Mouse (Mus musculus) kidney, postnatal 0 days (tissue): ENCODE measurements around the gene Casp3. TPM values are rescaled to one million over a fixed set of nuclear protein-coding genes. Genes with fewer than 3 reads are reported as not detected.

Source experiments
- ATAC-seq: fragments of 200-750 bp; cut with Nextera tagmentation; replicated peaks from 2 replicates; pipeline ENCODE4 v1.8.0; 2017; ENCODE audit warnings: low read depth, moderate number of reproducible peaks, moderate TSS enrichment, moderate library complexity; ENCODE audit not compliant: low FRiP score
- DNase-seq: peaks from one replicate; pipeline ENCODE4 v3.0.0-alpha.2; 2016; ENCODE audit warnings: low spot score
- H3K27ac ChIP-seq: fragments of 300-500 bp; sonication (generic); 2 replicates; pipeline ENCODE4 v1.5.1; 2014; ENCODE audit warnings: mild to moderate bottlenecking
- H3K27me3 ChIP-seq: fragments of 300-500 bp; sonication (generic); 2 replicates; pipeline ENCODE4 v1.6.1; 2014; ENCODE audit warnings: low read length, mixed read lengths; ENCODE audit not compliant: insufficient read depth
- H3K36me3 ChIP-seq: fragments of 300-500 bp; sonication (generic); 2 replicates; pipeline ENCODE4 v1.6.1; 2014; ENCODE audit warnings: low read length, mixed read lengths; ENCODE audit not compliant: insufficient read depth
- H3K4me1 ChIP-seq: fragments of 300-500 bp; sonication (generic); replicated peaks from 2 replicates; pipeline ENCODE4 v1.6.1; 2014; ENCODE audit warnings: antibody characterized with exemption, low read length, mixed read lengths; ENCODE audit not compliant: insufficient read depth
- H3K4me2 ChIP-seq: fragments of 300-500 bp; sonication (generic); 2 replicates; pipeline ENCODE4 v1.6.1; 2014; ENCODE audit warnings: mild to moderate bottlenecking, low read length, moderate library complexity, mixed read lengths
- H3K4me3 ChIP-seq: fragments of 300-500 bp; sonication (generic); replicated peaks from 2 replicates; pipeline ENCODE4 v1.5.1; 2014; ENCODE audit warnings: low read depth, low read length
- H3K9ac ChIP-seq: fragments of 300-500 bp; sonication (generic); 2 replicates; pipeline ENCODE4 v1.6.1; 2014; ENCODE audit warnings: low read depth, low read length
- H3K9me3 ChIP-seq: fragments of 300-500 bp; sonication (generic); replicated peaks from 2 replicates; pipeline ENCODE4 v1.6.1; 2016; ENCODE audit warnings: low read length, inconsistent platforms, mixed read lengths
- CTCF ChIP-seq: IDR thresholded peaks from 2 replicates; pipeline ENCODE4 v1.5.1; 2016; ENCODE audit warnings: antibody characterized with exemption, low read depth, mild to moderate bottlenecking, moderate library complexity
- WGBS: fragments of 180-500 bp; shearing (Covaris S2); extraction: QIAGEN DNeasy Blood & Tissue Kit; methylation state at CpG from one replicate; pipeline ENCODE4 v1.1.7; 2014; 5-methylcytosine and 5-hydroxymethylcytosine counted together
- polyA plus RNA-seq: library from polyadenylated mRNA; unstranded; fragments of >200 nt; fragmentation: Nextera tagmentation; extraction: Ambion mirVana; gene quantifications from 2 replicates; pipeline ENCODE4 v1.2.1, GENCODE M21; 2015

The Casp3 gene
- polyA plus RNA-seq, 1 experiment from 2014 or later: 53.5 TPM

DNA sequence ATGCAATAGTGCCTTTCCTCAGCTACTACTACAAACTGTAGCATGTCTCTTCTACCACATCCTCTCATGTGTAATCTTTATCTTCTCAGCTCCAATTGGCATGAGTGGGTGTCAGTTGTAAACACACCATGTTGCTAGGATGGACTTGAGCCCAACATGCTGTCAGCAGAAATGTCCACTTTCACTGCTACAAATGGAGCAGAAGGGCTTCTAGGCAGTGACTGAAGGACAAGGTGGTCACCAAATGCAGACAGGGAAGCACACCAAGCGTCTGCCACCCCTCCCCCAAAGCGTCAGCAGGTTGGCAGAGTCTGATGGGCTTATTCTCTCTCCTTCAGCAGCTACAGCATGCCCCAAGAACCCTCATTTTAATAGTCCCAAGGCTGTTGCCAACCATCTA lies 23.3 kb upstream of the Casp3 start:
- H3K36me3 ChIP-seq: no peaks in the 10 kb centered on the region
- no peak for ATAC-seq
- DNase-seq: no peak
- no peaks in the 10 kb centered on the region for H3K4me1 ChIP-seq
- H3K27me3 ChIP-seq: no peaks in the 10 kb centered on the region
- H3K9ac ChIP-seq: no peak overlapping the region
- WGBS: 80% methylated on average over 2 of the region's 2 CpGs
- TF ChIP-seq CTCF: no peak
- no peak overlapping the region for H3K27ac ChIP-seq
- no peak overlapping the region for H3K4me2 ChIP-seq
- H3K9me3 ChIP-seq: no peaks in the 10 kb centered on the region
- H3K4me3 ChIP-seq: no peak overlapping the region

DNA sequence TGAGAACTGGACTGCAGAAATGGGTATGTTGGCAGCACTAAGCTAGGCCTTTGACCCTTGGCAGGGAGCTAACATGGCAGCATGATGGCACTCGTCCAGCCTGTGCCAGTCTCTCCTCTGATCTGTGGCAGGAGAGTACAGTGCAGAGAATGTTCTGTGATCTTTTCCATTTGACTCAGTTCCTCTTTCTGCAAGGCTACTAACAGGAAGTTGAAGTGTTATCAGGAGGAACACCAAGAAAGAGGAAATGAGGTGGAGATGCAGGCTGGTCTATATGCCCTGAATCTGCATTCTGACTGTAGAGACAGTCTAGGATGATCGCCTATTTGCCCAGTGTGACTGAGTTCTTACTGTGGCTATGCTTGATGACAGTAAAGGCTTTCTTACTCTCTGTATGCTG lies 21.5 kb upstream of the Casp3 start:
- Histone ChIP-seq H3K27ac (no peak overlapping the region), H3K9ac (no peak overlapping the region), H3K4me1 (no peaks in the 10 kb centered on the region), H3K9me3 (no peaks in the 10 kb centered on the region), H3K27me3 (no peaks in the 10 kb centered on the region), H3K36me3 (0 out of 2 replicates have a peak, but pooled peaks cover 2% of the 10 kb centered on the region), H3K4me2 (no peak overlapping the region), H3K4me3 (no peak overlapping the region)
- DNase-seq (no peak), ATAC-seq (no peak)
- TF ChIP-seq CTCF: no peak
- WGBS: 94% methylated on average over 2 of the region's 2 CpGs

DNA sequence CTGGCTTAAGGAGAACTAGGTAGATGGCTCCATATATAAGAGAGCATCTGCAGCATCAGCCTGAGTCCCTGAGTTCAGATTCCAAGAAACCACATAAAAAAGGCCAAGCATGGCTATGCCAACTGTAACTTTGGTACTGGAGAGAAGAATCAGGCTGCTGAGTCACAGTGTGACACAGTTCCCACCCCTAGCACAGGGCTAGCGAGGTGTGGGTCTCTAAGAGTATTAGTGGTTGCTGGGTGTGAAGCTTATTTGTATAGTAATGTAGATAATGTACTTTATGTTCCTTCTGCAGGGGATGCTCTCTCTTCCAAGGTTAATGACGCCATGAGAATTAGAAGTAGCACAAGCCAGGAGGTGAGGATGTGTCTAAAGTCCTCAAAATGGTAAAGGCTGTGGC lies 20.6 kb upstream of the Casp3 start:
- no peak overlapping the region for H3K4me3 ChIP-seq
- no peaks in the 10 kb centered on the region for H3K9me3 ChIP-seq
- H3K27ac ChIP-seq: no peak overlapping the region
- WGBS: 81% methylated on average over 2 of the region's 2 CpGs
- no peak overlapping the region for H3K9ac ChIP-seq
- H3K27me3 ChIP-seq: no peaks in the 10 kb centered on the region
- no peak for DNase-seq
- H3K4me2 ChIP-seq: no peak overlapping the region
- no peak for ATAC-seq
- H3K4me1 ChIP-seq: no peaks in the 10 kb centered on the region
- no peak for TF ChIP-seq CTCF
- H3K36me3 ChIP-seq: 0 out of 2 replicates have a peak, but pooled peaks cover 2% of the 10 kb centered on the region

DNA sequence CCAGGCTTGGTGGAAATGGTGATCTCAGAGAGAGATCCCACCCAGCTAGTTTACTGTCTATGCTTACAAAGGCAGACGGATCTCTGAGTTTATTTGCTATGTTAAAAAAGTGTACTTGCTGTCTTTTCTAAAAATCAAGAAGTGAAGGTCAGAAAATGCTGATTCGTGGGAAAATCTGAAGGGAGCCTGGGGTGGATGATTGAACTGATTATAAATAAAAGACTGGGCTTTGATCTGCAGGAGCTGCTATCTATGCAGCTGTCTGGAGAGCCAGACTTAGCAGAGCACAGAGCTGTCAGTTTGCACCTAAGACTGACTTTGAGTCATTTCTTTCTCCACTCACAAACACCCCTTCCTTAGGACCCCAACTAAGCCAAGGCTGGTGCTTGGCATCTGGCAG lies 19.7 kb upstream of the Casp3 start:
- 83% methylated on average over 2 of the region's 2 CpGs for WGBS
- Histone ChIP-seq H3K4me2 (no peak overlapping the region), H3K27ac (no peak overlapping the region), H3K36me3 (0 out of 2 replicates have a peak, but pooled peaks cover 2% of the 10 kb centered on the region), H3K27me3 (no peaks in the 10 kb centered on the region), H3K4me3 (no peak overlapping the region), H3K9ac (no peak overlapping the region), H3K4me1 (no peaks in the 10 kb centered on the region), H3K9me3 (no peaks in the 10 kb centered on the region)
- no peak for TF ChIP-seq CTCF
- no peak for DNase-seq
- no peak for ATAC-seq

DNA sequence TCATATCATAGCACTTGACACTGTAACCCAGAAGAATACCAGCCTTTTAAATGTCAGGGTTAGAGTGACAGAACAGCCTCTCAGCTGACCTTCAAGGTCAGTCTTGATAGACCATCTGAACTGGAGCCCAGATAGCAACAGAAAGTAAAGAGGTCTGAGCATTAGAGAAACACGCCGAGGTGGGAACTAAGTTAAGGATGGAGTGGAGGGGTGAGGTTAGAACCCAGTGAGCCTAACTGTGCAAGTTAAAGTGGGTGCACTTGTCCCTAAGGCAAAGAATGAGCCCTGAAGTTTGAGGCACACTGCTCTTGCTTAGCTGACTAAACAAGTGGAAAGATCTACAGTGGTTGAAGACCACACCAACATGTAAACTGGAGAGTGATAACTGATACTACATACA lies 19.0 kb upstream of the Casp3 start:
- no peaks in the 10 kb centered on the region for H3K9me3 ChIP-seq
- H3K4me3 ChIP-seq: no peak overlapping the region
- H3K9ac ChIP-seq: no peak overlapping the region
- no peak for TF ChIP-seq CTCF
- ATAC-seq (no peak), DNase-seq (no peak)
- H3K4me1 ChIP-seq: no peaks in the 10 kb centered on the region
- 0 out of 2 replicates have a peak, but pooled peaks cover 5% of the 10 kb centered on the region for H3K36me3 ChIP-seq
- no peaks in the 10 kb centered on the region for H3K27me3 ChIP-seq
- H3K4me2 ChIP-seq: no peak overlapping the region
- WGBS: 85% methylated on average over 2 of the region's 2 CpGs
- H3K27ac ChIP-seq: no peak overlapping the region

DNA sequence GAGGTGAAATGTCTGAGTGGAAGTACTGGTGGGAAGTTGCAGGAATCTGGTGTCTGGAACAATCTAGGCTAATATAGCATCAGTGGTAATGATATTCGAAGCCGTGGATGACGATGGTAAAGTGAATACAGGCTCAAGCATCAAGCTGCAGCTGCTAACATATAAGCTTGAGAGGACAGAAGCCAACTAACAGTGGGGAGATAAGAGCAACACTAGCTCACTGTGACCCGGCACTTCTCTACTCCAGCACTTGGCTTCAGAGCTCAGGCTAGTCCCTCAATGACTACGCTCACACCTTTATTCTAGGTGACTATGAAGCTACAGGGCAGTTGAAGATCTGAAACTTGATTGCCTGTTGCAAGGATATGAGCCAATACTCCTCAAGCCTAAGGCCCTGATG lies 18.3 kb upstream of the Casp3 start:
- Histone ChIP-seq H3K27me3 (no peaks in the 10 kb centered on the region), H3K9me3 (no peaks in the 10 kb centered on the region), H3K9ac (no peak overlapping the region), H3K4me2 (no peak overlapping the region), H3K36me3 (0 out of 2 replicates have a peak, but pooled peaks cover 5% of the 10 kb centered on the region), H3K27ac (no peak overlapping the region), H3K4me3 (no peak overlapping the region), H3K4me1 (no peaks in the 10 kb centered on the region)
- ATAC-seq (no peak), DNase-seq (no peak)
- 98% methylated on average over 5 of the region's 5 CpGs for WGBS
- TF ChIP-seq CTCF: no peak

DNA sequence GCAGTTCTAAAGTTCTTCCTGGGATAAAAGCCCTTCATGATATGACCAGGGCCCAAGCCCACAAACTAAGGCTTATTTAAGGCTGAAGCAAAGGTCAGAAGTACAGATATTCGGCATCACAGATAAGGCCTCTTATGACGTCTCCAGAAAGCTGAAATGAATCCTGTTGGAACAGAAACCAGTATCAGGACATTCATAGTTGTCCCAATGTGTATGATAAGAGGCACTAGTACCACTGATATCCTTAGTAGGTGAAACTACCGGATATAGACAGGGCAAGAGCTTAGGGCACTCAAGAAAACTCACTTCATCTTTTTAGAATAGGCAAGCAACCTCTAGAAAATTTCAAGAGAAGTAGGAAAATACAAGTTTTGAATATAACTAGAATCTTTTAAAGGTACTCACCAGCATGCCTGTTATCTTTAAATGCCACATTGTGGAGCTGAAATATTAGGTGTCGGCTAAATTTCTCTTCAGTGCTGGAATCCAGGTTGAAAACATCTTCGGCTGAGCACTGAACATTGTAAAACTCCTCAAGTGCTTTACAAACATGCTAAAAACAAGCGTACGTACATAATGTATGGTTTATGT lies 17.7 kb upstream of the Casp3 start:
- TF ChIP-seq CTCF: no peak
- Histone ChIP-seq H3K9ac (no peak overlapping the region), H3K36me3 (0 out of 2 replicates have a peak, but pooled peaks cover 5% of the 10 kb centered on the region), H3K27ac (no peak overlapping the region), H3K27me3 (no peaks in the 10 kb centered on the region), H3K9me3 (no peaks in the 10 kb centered on the region), H3K4me2 (no peak overlapping the region), H3K4me3 (no peak overlapping the region), H3K4me1 (no peaks in the 10 kb centered on the region)
- no peak for DNase-seq
- no peak for ATAC-seq
- WGBS: 92% methylated on average over 7 of the region's 7 CpGs
